Comparison of ENCODE assay signal across 10 mouse cellular contexts in genomic region chr10:87484831-87485720, GRCm38 (mm10). TPM values are rescaled to one million over a fixed set of nuclear protein-coding genes. Genes with fewer than 3 reads are reported as not detected.
DNase-seq lines count a peak whose midpoint lies in the region; ATAC-seq and TF ChIP-seq lines count a peak whose summit lies in the region.
"Had no signal": no experiment of that assay in that cellular context is flagged by ENCODE, and none has a peak within 500 bp of the region (broad histone marks: within the 10 kb centered on the region; RNA-seq: fewer than 3 reads in every experiment).

No protein-coding gene starts in this region.

- no peaks in the 10 kb centered on the region for H3K36me3 ChIP-seq in E14TG2a.4 (ENCODE audit: insufficient read depth, low read length)
- H3K36me3 ChIP-seq in forebrain, embryonic 12.5 days (replicated peaks) = no peaks in the 10 kb centered on the region
- no peaks in the 10 kb centered on the region for H3K36me3 ChIP-seq in limb, embryonic 13.5 days

- peak overlapping the region; percentile 47; the same call in 1 of the 2 replicates for H3K9ac ChIP-seq in forebrain, embryonic 12.5 days
- no peak overlapping the region for H3K9ac ChIP-seq in limb, embryonic 13.5 days

- H3K9me3 ChIP-seq in E14TG2a.4 (ENCODE audit: low read length) = no peaks in the 10 kb centered on the region
- no peaks in the 10 kb centered on the region for H3K9me3 ChIP-seq in forebrain, embryonic 12.5 days
- no peaks in the 10 kb centered on the region for H3K9me3 ChIP-seq in limb, embryonic 13.5 days

- WGBS in forebrain, embryonic 12.5 days = 2% methylated on average over 17 of the region's 17 CpGs
- 2% methylated on average over 17 of the region's 17 CpGs for WGBS in limb, embryonic 13.5 days

- peaks cover 29% of the 10 kb centered on the region for H3K4me1 ChIP-seq in E14TG2a.4 (replicated peaks; ENCODE audit: low read depth, low read length)
- H3K4me1 ChIP-seq in forebrain, embryonic 12.5 days = peaks cover 53% of the 10 kb centered on the region
- H3K4me1 ChIP-seq in limb, embryonic 13.5 days = peaks cover 12% of the 10 kb centered on the region

- peaks cover 61% of the 10 kb centered on the region for H3K27me3 ChIP-seq in E14TG2a.4 (ENCODE audit: insufficient read depth, low read length)
- H3K27me3 ChIP-seq in forebrain, embryonic 12.5 days = peaks cover 32% of the 10 kb centered on the region
- H3K27me3 ChIP-seq in limb, embryonic 13.5 days = peaks cover 80% of the 10 kb centered on the region

- peak overlapping the region; percentile 39; the same call in 1 of the 2 replicates for H3K4me3 ChIP-seq in E14TG2a.4 (replicated peaks; ENCODE audit: low read length)
- peak overlapping the region; percentile 38; the same call in 1 of the 2 replicates for H3K4me3 ChIP-seq in forebrain, embryonic 12.5 days (replicated peaks)
- no peak overlapping the region for H3K4me3 ChIP-seq in limb, embryonic 13.5 days

- peak; percentile 31 for DNase-seq in cerebellum, postnatal 10 days
- no peak for DNase-seq in cerebellum, adult 9-11 months
- no peak for DNase-seq in kidney, postnatal 25 days
- DNase-seq in adrenal gland, adult (ENCODE audit: inconsistent age in 2 of 2, low spot score in 1 of 2) = no peak
- DNase-seq: heart, adult 18-20 months; lung, postnatal 4 days had no signal

- peak overlapping the region; percentile 66 for H3K4me2 ChIP-seq in forebrain, embryonic 12.5 days
- H3K4me2 ChIP-seq in limb, embryonic 13.5 days (replicated peaks) = peak overlapping the region; percentile 52; the same call in 1 of the 2 replicates

- no peak for TF ChIP-seq CTCF in E14TG2a.4 (conservative IDR thresholded peaks at IDR 0.05; ENCODE audit: low read length)

- H3K27ac ChIP-seq in forebrain, embryonic 12.5 days = peak overlapping the region; percentile 50; the same call in 1 of the 2 replicates
- no peak overlapping the region for H3K27ac ChIP-seq in limb, embryonic 13.5 days

- ATAC-seq in forebrain, embryonic 12.5 days (ENCODE audit: low FRiP score) = no peak
- no peak for ATAC-seq in limb, embryonic 13.5 days (ENCODE audit: low FRiP score, low read depth)
- no peak for ATAC-seq in CD4-positive, CD25-positive, alpha-beta regulatory T cell, adult 4 months

RNA-seq across cellular contexts. Expression of gene Ascl1, which starts 8.4 kb away (rescaled TPM):
- polyA plus RNA-seq in forebrain, embryonic 12.5 days (2016; fragmentation: Nextera tagmentation; extraction: Ambion mirVana) = 62.3 and 75.3 TPM in 2 replicates
- 0.27 TPM in 1 of 2 replicates, not detected in the other for polyA plus RNA-seq in limb, embryonic 13.5 days (2015; fragmentation: Nextera tagmentation; extraction: Ambion mirVana)
- not detected for polyA plus RNA-seq in CD4-positive, CD25-positive, alpha-beta regulatory T cell, adult 4 months (2017; shearing (Covaris generic))

RNA-seq across cellular contexts. Expression of gene Pah, which starts 36.5 kb away (rescaled TPM):
- 0.12 TPM in 1 of 2 replicates, not detected in the other for polyA plus RNA-seq in forebrain, embryonic 12.5 days (2016; fragmentation: Nextera tagmentation; extraction: Ambion mirVana)
- 0.08 and 0.27 TPM in 2 replicates for polyA plus RNA-seq in limb, embryonic 13.5 days (2015; fragmentation: Nextera tagmentation; extraction: Ambion mirVana)
- polyA plus RNA-seq in CD4-positive, CD25-positive, alpha-beta regulatory T cell, adult 4 months (2017; shearing (Covaris generic)) = not detected

Comparison
In these comparisons a context has a peak if more than half of its experiments do, and no peak if none do; other contexts are left out.
1. DNase-seq: peak in cerebellum, postnatal 10 days (2 of 2); none in cerebellum, adult 9-11 months (single experiment), kidney, postnatal 25 days (0 of 2) and adrenal gland, adult (0 of 2).
2. RNA of gene Ascl1, which starts 8.4 kb away (polyA plus RNA-seq): 62.3 to 75.3 TPM in forebrain, embryonic 12.5 days; 0.27 TPM in limb, embryonic 13.5 days and not detected in CD4-positive, CD25-positive, alpha-beta regulatory T cell, adult 4 months; every median in the first group is over 10 times any median in the second.